Mouse (Mus musculus) hindbrain, embryonic 12.5 days (tissue): ENCODE measurements around the gene Slc22a22. TPM values are rescaled to one million over a fixed set of nuclear protein-coding genes. Genes with fewer than 3 reads are reported as not detected.

Experiments
- ATAC-seq: fragments of 200-750 bp; cut with Nextera tagmentation; 2 replicates; pipeline ENCODE4 v1.8.0; 2017; ENCODE audit warnings: moderate TSS enrichment; ENCODE audit not compliant: low FRiP score
- H3K27ac ChIP-seq: fragments of 300-500 bp; sonication (generic); 2 replicates; pipeline ENCODE4 v1.5.1; 2016; ENCODE audit warnings: mild to moderate bottlenecking
- H3K27me3 ChIP-seq: fragments of 300-500 bp; sonication (generic); 2 replicates; pipeline ENCODE4 v1.6.1; 2016; ENCODE audit warnings: mild to moderate bottlenecking
- H3K36me3 ChIP-seq: fragments of 300-500 bp; sonication (generic); 2 replicates; pipeline ENCODE4 v1.6.1; 2016; ENCODE audit warnings: mild to moderate bottlenecking
- H3K4me1 ChIP-seq: fragments of 300-500 bp; sonication (generic); 2 replicates; pipeline ENCODE4 v1.6.1; 2016
- H3K4me2 ChIP-seq: fragments of 300-500 bp; sonication (generic); replicated peaks from 2 replicates; pipeline ENCODE4 v1.6.1; 2016; ENCODE audit warnings: mild to moderate bottlenecking
- H3K4me3 ChIP-seq: fragments of 300-500 bp; sonication (generic); 2 replicates; pipeline ENCODE4 v1.5.1; 2016; ENCODE audit warnings: mild to moderate bottlenecking
- H3K9ac ChIP-seq: fragments of 300-500 bp; sonication (generic); 2 replicates; pipeline ENCODE4 v1.6.1; 2016; ENCODE audit warnings: mild to moderate bottlenecking, moderate library complexity
- H3K9me3 ChIP-seq: fragments of 300-500 bp; sonication (generic); replicated peaks from 2 replicates; pipeline ENCODE4 v1.6.1; 2016; ENCODE audit warnings: mild to moderate bottlenecking
- WGBS: fragments of 180-500 bp; shearing (Covaris S2); methylation state at CpG from one replicate; pipeline ENCODE4 v1.1.7; 2016; 5-methylcytosine and 5-hydroxymethylcytosine counted together
- polyA plus RNA-seq: library from polyadenylated mRNA; unstranded; fragments of >200 nt; fragmentation: Nextera tagmentation; extraction: Ambion mirVana; gene quantifications from 2 replicates; pipeline ENCODE4 v1.2.1, GENCODE M21; 2016

Slc22a22 gene
- polyA plus RNA-seq, 1 experiment from 2014 or later, result not detected

DNA sequence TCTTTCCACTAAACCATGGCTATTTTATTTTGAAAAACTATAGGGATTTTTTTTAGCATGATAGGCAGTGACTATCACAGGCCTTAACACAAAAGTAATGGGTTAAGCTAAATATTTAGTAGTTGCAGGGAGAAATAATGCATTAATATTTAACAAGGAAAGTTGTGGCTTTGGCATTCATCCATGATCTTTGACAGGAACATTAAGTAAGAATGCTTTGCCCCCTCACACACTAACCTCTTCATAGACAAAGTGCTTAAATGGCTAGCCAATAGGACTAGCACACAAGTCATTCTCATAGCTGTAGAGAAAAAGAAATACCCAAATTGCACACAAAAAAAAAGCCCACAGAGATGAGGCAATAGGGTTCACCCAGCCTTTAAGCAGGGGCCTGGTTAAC, 11.4 kb downstream of the Slc22a22 start:
- H3K9ac ChIP-seq, result no peak overlapping the region
- H3K4me3 ChIP-seq, result no peak overlapping the region
- H3K9me3 ChIP-seq, result no peaks in the 10 kb centered on the region
- H3K4me2 ChIP-seq, result no peak overlapping the region
- no peaks in the 10 kb centered on the region for H3K27me3 ChIP-seq
- no peak for ATAC-seq
- H3K36me3 ChIP-seq, result no peaks in the 10 kb centered on the region
- no peak overlapping the region for H3K27ac ChIP-seq
- H3K4me1 ChIP-seq, result no peaks in the 10 kb centered on the region

DNA sequence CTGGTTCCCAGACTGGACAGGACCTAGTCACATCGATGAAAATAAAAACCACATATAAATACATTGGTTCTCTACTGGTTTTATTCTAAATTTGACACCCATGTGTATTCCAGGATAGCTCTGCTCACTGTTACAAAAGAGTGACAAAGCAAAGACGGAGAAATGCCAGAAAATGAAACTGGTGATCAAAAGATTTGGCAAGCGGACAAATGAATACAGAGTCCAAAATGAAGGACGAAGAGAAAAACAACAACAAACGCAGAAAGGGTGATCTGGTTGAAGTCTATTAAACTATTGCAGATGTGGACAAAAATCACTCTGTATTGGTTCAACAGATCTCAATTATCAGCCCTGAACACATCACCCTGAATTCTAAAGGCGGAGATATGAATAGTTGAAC, 12.4 kb downstream of the Slc22a22 start:
- H3K4me3 ChIP-seq, result no peak overlapping the region
- no peak for ATAC-seq
- H3K9ac ChIP-seq, result no peak overlapping the region
- no peaks in the 10 kb centered on the region for H3K27me3 ChIP-seq
- WGBS, result 88% methylated on average over 6 of the region's 6 CpGs
- H3K9me3 ChIP-seq, result no peaks in the 10 kb centered on the region
- H3K4me2 ChIP-seq, result no peak overlapping the region
- no peaks in the 10 kb centered on the region for H3K36me3 ChIP-seq
- H3K4me1 ChIP-seq, result no peaks in the 10 kb centered on the region
- no peak overlapping the region for H3K27ac ChIP-seq

DNA sequence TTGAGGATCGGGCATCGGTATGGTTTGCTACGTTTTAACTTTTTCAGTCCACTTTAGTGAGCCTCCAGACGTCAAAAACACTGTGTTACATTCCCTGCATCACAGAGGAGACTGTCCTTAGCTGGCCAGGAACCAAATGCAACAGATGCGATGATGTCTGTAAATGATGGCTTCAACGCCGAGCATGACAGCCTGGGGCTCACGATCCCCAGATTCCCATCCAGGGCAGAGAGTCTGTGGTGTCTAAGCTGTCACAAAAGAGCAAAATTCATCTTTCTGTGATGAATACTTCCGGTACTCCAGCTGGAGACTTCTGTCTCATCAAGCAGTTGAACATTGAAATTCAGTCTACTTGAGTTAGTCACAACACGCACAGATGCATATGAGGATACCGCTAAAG, 13.4 kb downstream of the Slc22a22 start:
- Histone ChIP-seq H3K27me3 (no peaks in the 10 kb centered on the region), H3K4me2 (no peak overlapping the region), H3K4me1 (no peaks in the 10 kb centered on the region), H3K4me3 (no peak overlapping the region), H3K27ac (no peak overlapping the region), H3K36me3 (no peaks in the 10 kb centered on the region), H3K9me3 (no peaks in the 10 kb centered on the region), H3K9ac (no peak overlapping the region)
- ATAC-seq, result no peak
- WGBS, result 90% methylated on average over 11 of the region's 11 CpGs

DNA sequence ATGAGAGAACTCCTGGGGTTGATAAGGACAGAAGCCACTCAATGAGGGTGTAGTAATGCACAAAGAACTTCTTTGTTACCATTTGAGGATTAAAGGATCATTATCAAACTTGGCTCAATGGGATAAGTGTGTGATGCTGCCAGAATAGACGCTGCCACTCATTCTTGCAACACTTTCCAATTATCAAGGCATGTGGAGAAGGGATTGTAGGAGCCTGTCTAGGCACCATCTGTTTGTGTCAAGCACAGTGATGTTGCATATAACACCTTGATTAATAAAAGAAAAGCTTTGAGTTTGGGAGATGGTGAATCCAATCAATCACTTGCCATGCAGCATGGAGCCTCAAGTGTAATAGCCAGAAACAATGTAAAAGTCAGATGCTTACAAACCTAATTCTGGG, 16.1 kb downstream of the Slc22a22 start:
- Histone ChIP-seq H3K4me3 (no peak overlapping the region), H3K27me3 (no peaks in the 10 kb centered on the region), H3K9ac (no peak overlapping the region), H3K36me3 (no peaks in the 10 kb centered on the region), H3K4me2 (no peak overlapping the region), H3K27ac (no peak overlapping the region), H3K9me3 (no peaks in the 10 kb centered on the region), H3K4me1 (no peaks in the 10 kb centered on the region)
- no peak for ATAC-seq
- 65% methylated on average over 1 of the region's 1 CpGs for WGBS

DNA sequence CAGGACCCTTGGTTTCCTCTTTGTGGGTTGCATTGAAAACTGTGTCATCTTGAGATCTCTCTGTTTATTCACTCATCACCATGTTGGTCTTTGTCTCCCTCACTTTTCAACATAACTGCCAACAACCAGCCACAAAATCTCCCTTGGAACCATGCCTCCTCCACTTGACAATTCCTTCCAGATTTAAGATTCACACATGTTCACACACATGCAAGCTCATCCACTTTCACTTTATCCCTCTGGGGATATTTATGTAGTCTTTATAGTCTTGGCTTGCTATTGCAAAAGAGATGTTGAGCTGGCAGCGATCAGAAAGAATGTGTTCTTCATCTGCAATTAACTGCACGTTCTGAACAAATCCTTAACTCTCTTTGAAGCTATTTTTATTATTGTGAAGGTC, 20.1 kb downstream of the Slc22a22 start:
- Histone ChIP-seq H3K9me3 (no peaks in the 10 kb centered on the region), H3K4me1 (no peaks in the 10 kb centered on the region), H3K9ac (no peak overlapping the region), H3K4me2 (no peak overlapping the region), H3K4me3 (no peak overlapping the region), H3K27ac (no peak overlapping the region), H3K27me3 (no peaks in the 10 kb centered on the region), H3K36me3 (no peaks in the 10 kb centered on the region)
- 68% methylated on average over 2 of the region's 2 CpGs for WGBS
- no peak for ATAC-seq

DNA sequence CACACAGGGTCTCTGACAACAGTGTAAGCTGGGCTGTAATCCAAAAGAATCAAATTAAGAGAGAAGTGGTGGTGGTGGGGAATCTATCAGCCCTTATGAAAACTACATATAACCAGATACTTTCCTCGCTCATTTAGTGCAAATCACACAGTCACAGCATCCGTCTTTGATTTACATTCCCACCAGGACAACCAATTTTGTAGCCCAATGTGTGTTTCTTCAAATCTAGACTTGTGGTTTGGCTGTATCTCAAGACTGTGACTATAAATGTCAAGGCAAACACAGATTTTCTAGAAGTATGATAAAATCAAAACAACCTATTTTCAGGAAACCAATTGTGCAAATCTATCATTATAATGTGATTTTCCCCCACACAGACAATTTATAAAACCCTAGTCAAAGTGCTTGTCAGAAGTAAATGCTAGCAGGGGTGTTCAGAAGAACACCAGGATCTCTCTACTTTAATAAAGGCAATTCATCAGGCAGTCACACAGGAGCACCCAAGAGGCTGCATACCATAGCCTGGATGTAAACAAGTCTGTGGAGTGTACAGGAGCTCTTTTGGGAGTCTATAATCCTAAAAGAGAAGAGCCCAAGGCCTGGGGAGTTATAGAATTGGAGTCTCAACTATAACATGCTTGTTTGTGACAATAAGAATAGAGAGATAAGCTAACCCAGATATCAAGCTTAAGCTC, 42.6 kb downstream of the Slc22a22 start:
- 76% methylated on average over 2 of the region's 2 CpGs for WGBS

DNA sequence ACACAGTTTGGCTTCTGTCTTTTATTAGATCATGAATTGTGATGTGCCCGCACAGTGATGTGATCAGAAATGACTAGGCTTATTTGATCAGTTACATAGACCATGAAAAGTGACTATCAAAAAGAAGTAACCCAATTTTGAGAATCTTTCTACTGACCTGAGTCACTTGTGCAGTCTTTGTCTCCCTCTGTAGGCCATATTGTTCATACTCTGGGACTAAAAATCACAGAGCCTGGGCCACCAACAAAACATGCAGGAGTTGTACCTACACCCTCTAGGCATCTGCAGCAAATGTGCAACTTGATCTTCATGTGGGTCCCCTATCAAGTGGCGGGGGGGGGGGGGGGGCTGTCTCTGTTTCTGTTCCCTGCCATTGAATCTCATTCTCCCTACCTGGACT, 68.9 kb downstream of the Slc22a22 start:
- Histone ChIP-seq H3K36me3 (no peaks in the 10 kb centered on the region), H3K9me3 (no peaks in the 10 kb centered on the region), H3K9ac (no peak overlapping the region), H3K4me3 (no peak overlapping the region), H3K4me1 (no peaks in the 10 kb centered on the region), H3K4me2 (no peak overlapping the region), H3K27ac (no peak overlapping the region), H3K27me3 (no peaks in the 10 kb centered on the region)
- 61% methylated on average over 2 of the region's 2 CpGs for WGBS
- no peak for ATAC-seq

More for the DNA sequence above, 42.6 kb downstream of the Slc22a22 start:
- H3K27me3 ChIP-seq, result no peaks in the 10 kb centered on the region
- H3K9me3 ChIP-seq, result no peaks in the 10 kb centered on the region
- H3K4me1 ChIP-seq, result no peaks in the 10 kb centered on the region
- no peak overlapping the region for H3K9ac ChIP-seq
- H3K4me2 ChIP-seq, result no peak overlapping the region
- no peaks in the 10 kb centered on the region for H3K36me3 ChIP-seq
- ATAC-seq, result no peak
- H3K4me3 ChIP-seq, result no peak overlapping the region
- H3K27ac ChIP-seq, result no peak overlapping the region

DNA sequence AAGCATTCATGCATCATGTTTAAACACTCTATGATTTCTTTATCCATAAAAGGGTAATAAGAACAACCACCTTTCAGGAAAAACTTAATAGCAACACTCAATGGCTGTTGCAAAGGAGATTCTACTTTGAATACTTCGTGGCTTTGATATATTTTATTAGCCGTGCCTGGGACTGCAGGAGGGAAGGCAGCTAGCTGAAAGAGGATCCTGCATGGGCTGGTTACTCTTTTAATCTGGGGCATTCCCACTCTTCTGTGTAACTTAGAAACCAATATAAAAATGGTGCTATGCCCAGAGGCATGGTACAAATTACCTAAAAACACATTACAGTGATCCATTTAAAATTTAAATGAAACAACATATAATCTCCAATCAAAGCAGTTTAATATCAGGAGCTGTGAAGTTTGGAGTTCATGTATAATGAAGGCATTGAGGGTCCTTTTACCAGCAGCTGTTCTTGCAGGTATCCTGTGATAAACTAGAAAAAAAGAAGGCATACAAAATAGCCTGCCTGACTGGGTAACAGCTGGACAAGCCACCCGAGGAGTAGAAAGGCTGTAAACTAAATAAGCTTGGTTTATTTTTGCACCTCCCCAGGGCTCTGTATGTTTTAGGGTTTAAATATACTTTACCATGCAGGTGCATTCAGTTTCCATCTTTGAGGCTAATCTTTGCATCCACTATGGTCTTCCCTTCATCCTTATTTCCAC, 78.8 kb downstream of the Slc22a22 start:
- Histone ChIP-seq H3K27ac (no peak overlapping the region), H3K4me1 (no peaks in the 10 kb centered on the region), H3K27me3 (no peaks in the 10 kb centered on the region), H3K9me3 (no peaks in the 10 kb centered on the region), H3K36me3 (no peaks in the 10 kb centered on the region), H3K4me3 (no peak overlapping the region), H3K9ac (no peak overlapping the region), H3K4me2 (no peak overlapping the region)
- ATAC-seq, result no peak
- WGBS, result 53% methylated on average over 3 of the region's 3 CpGs

DNA sequence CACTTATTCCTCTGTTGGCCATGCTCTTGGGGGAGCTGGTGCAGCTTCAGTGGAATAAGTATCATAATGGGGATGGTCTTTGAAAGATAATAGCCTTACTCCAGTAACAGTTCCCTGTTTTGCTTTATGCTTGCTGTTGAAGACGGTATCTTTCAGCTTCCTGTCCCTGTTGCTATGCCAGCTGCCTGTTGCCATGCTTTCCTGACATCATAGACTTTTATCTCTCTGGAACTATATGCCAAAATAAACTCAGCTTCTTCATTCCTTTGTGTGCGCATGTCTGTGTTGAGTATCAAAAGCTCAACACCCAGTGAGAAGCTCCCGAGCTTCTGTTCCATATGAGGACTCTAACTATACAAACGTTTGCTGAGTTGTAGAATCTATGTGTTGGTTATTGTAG, 83.4 kb downstream of the Slc22a22 start:
- 83% methylated on average over 4 of the region's 4 CpGs for WGBS
- H3K4me2 ChIP-seq, result no peak overlapping the region
- no peaks in the 10 kb centered on the region for H3K4me1 ChIP-seq
- no peak for ATAC-seq
- no peak overlapping the region for H3K9ac ChIP-seq
- no peak overlapping the region for H3K4me3 ChIP-seq
- no peaks in the 10 kb centered on the region for H3K36me3 ChIP-seq
- no peaks in the 10 kb centered on the region for H3K27me3 ChIP-seq
- no peaks in the 10 kb centered on the region for H3K9me3 ChIP-seq
- no peak overlapping the region for H3K27ac ChIP-seq

DNA sequence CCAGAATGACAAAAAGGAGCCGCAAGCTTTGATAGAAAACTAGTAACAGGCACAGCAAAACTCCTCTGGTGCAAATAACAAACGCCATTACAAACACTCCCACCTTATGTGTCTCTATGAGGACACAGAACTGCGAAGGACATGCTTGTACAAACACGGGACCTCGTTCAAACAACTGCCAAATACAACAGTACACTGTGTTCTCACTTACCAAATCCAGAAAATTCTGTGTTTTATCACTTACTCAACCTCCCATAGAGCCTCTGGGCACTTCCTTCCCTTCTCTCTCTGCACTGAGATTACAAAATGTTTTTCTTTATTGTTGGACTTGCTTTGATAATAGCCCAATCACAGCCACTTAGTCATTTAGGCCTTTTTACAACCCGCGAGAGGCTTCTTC, 97.0 kb downstream of the Slc22a22 start:
- ATAC-seq, result no peak
- no peak overlapping the region for H3K4me2 ChIP-seq
- H3K9ac ChIP-seq, result no peak overlapping the region
- no peaks in the 10 kb centered on the region for H3K36me3 ChIP-seq
- no peaks in the 10 kb centered on the region for H3K27me3 ChIP-seq
- no peak overlapping the region for H3K27ac ChIP-seq
- H3K4me3 ChIP-seq, result no peak overlapping the region
- H3K9me3 ChIP-seq, result no peaks in the 10 kb centered on the region
- H3K4me1 ChIP-seq, result no peaks in the 10 kb centered on the region
- 90% methylated on average over 7 of the region's 7 CpGs for WGBS

DNA sequence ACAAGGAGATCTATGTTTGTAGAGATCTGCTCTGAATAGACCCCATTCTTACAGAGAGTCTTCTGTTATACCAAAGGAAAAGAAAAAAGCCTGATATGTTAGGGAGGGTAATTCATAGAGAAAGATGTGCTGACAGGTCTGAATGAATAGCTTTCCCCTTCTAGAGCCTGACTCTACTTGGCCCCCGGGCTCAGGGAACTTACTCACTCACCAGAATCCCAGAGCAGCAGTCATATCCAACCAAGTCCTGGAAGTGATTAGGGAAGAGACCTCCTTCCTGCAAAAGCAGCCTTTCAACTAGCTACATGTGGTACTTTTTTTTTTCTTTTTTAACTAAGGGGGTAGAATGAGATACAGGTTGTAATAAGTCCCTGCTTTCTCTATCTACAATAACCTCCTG, 111.0 kb downstream of the Slc22a22 start:
- Histone ChIP-seq H3K4me1 (no peaks in the 10 kb centered on the region), H3K4me3 (no peak overlapping the region), H3K27ac (no peak overlapping the region), H3K4me2 (no peak overlapping the region), H3K36me3 (no peaks in the 10 kb centered on the region), H3K9ac (no peak overlapping the region), H3K9me3 (no peaks in the 10 kb centered on the region), H3K27me3 (no peaks in the 10 kb centered on the region)
- no peak for ATAC-seq
- WGBS, result 36% methylated on average over 1 of the region's 1 CpGs

DNA sequence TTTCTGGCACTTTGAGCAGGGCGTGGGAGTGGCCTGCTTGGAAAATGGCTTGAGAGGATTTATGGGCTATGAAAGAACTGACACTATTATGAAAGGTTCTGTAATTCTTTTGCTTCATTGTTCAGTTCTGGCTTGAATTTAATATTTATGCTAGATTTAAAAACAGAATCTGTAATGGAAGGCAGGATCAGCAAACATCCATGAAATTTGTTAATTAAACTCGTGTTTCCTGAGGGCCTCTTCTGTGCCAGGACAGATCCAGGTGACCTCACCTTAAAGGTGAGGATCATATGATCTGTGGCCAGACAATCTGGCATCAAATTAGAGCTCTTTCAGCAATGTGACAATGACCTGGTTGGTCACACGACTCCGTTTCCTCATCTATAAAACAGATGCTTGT, 122.1 kb downstream of the Slc22a22 start:
- no peak overlapping the region for H3K9ac ChIP-seq
- H3K4me1 ChIP-seq, result no peaks in the 10 kb centered on the region
- no peak overlapping the region for H3K27ac ChIP-seq
- H3K9me3 ChIP-seq, result no peaks in the 10 kb centered on the region
- no peaks in the 10 kb centered on the region for H3K36me3 ChIP-seq
- WGBS, result 84% methylated on average over 4 of the region's 4 CpGs
- H3K27me3 ChIP-seq, result no peaks in the 10 kb centered on the region
- H3K4me3 ChIP-seq, result no peak overlapping the region
- H3K4me2 ChIP-seq, result no peak overlapping the region
- no peak for ATAC-seq

DNA sequence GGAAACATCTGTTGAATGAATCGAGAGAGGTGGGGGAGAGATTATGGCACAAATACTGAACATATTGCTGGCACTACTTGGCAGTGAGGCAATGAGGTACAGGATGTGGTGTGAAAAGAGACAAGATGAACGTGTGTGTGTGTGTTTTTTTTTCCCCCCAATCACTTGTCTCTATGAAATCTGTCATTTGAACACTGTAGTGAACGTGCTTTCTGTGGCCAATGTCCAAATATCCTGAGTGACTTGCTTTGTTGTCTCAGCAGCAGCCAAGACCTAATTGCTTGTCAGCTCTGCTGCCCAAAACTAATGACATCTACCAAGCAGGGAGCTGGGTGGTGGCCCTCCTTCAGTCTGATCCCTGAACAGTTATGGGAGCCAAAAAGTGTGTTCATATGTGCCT, 136.9 kb downstream of the Slc22a22 start:
- Histone ChIP-seq H3K27ac (no peak overlapping the region), H3K36me3 (no peaks in the 10 kb centered on the region), H3K4me3 (no peak overlapping the region), H3K27me3 (no peaks in the 10 kb centered on the region), H3K4me2 (no peak overlapping the region), H3K4me1 (no peaks in the 10 kb centered on the region), H3K9me3 (no peaks in the 10 kb centered on the region), H3K9ac (no peak overlapping the region)
- no peak for ATAC-seq
- WGBS, result 68% methylated on average over 3 of the region's 3 CpGs
